Mouse (Mus musculus) cerebellum, adult 9-11 months (tissue): ENCODE results near the gene Alyref.
A peak's percentile ranks its signal among the peaks of the same experiment; 100 is the strongest.
"Not testable (repeated sequence)": the region's sequence is repeated elsewhere in the genome, so short reads cannot be mapped to it uniquely, and the experiment has no call there.

Experiments used
- DNase-seq: peaks from one replicate; pipeline ENCODE4 v3.0.0; 2022

Gene Alyref

GRCm38 (mm10) chr11:120572752-120573584 is 25.2 kb downstream of the Alyref start, which contains the start of gene P4hb:
P4hb (minus strand) TSS chr11:120573253.
- DNase-seq = peak; percentile 100

- no peak for DNase-seq
Measured at GRCm38 (mm10) chr11:120572417-120572751, 25.8 kb downstream of the Alyref start.

GRCm38 (mm10) chr11:120571754-120572416 is 26.3 kb downstream of the Alyref start:
- DNase-seq = peak; percentile 47

- no peak for DNase-seq
Measured at GRCm38 (mm10) chr11:120571122-120571521, 27.0 kb downstream of the Alyref start.

- DNase-seq = no peak
Measured at GRCm38 (mm10) chr11:120568324-120568723, 29.8 kb downstream of the Alyref start.

- no peak for DNase-seq
Measured at GRCm38 (mm10) chr11:120565114-120565513, 33.1 kb downstream of the Alyref start.

GRCm38 (mm10) chr11:120562949-120563348 is 35.2 kb downstream of the Alyref start:
- DNase-seq = no peak

- no peak for DNase-seq
Measured at GRCm38 (mm10) chr11:120560952-120561728, 37.0 kb downstream of the Alyref start.

- not testable (repeated sequence) for DNase-seq
Measured at GRCm38 (mm10) chr11:120558843-120559242, 39.3 kb downstream of the Alyref start.

GRCm38 (mm10) chr11:120555260-120555659 is 42.9 kb downstream of the Alyref start:
- DNase-seq = no peak

GRCm38 (mm10) chr11:120554834-120555233 is 43.3 kb downstream of the Alyref start:
- DNase-seq = no peak

- DNase-seq = no peak
Measured at GRCm38 (mm10) chr11:120552736-120553135, 45.4 kb downstream of the Alyref start.

- no peak for DNase-seq
Measured at GRCm38 (mm10) chr11:120550810-120551440, 47.2 kb downstream of the Alyref start, which contains the start of gene Ppp1r27. Ppp1r27 (minus strand) TSS chr11:120551132.

- no peak for DNase-seq
Measured at GRCm38 (mm10) chr11:120549986-120550809, 48.0 kb downstream of the Alyref start.

GRCm38 (mm10) chr11:120549168-120549945 is 48.8 kb downstream of the Alyref start, which contains the start of gene Mcrip1:
Mcrip1 (minus strand) TSS chr11:120549727.
- DNase-seq = peak; percentile 94

- DNase-seq = peak; percentile 50
Measured at GRCm38 (mm10) chr11:120548786-120549167, 49.4 kb downstream of the Alyref start.

GRCm38 (mm10) chr11:120548214-120548613 is 50.0 kb downstream of the Alyref start:
- DNase-seq = no peak

- no peak for DNase-seq
Measured at GRCm38 (mm10) chr11:120547469-120547868, 50.7 kb downstream of the Alyref start.

GRCm38 (mm10) chr11:120545964-120546363 is 52.2 kb downstream of the Alyref start:
- no peak for DNase-seq

- DNase-seq = no peak
Measured at GRCm38 (mm10) chr11:120542376-120542775, 55.8 kb downstream of the Alyref start.
